Mouse (Mus musculus): ENCODE measurements around the gene 4930452B06Rik. TPM values are rescaled to one million over a fixed set of nuclear protein-coding genes. Genes with fewer than 3 reads are reported as not detected.
A peak's percentile ranks its signal among the peaks of the same experiment; 100 is the strongest.

4930452B06Rik gene
- total and polyA plus RNA-seq, 3 experiments, result not detected

GRCm38 (mm10) chr14:8460226-8461129, 205.6 kb downstream of the 4930452B06Rik start:
- Histone ChIP-seq H3K27ac (ENCODE audit: control insufficient read depth, low read depth, low read length) (no peak overlapping the region), H3K36me3 (ENCODE audit: control insufficient read depth in 1 of 2, insufficient read depth in 2 of 2, low read length in 2 of 2) (no peaks in the 10 kb centered on the region), H3K4me1 (ENCODE audit: control insufficient read depth in 1 of 2, insufficient read depth in 2 of 2, low read length in 2 of 2) (no peaks in the 10 kb centered on the region), H3K4me3 (ENCODE audit: control insufficient read depth in 1 of 2, insufficient read depth in 1 of 2, low read depth in 2 of 2, low read length in 2 of 2) (no peak overlapping the region), H3K9me3 (replicated peaks; ENCODE audit: insufficient read depth, low read length) (no peaks in the 10 kb centered on the region), H3K79me2 (ENCODE audit: control insufficient read depth, insufficient read depth, low read length, poor library complexity) (no peaks in the 10 kb centered on the region), H3K27me3 (ENCODE audit: control insufficient read depth in 1 of 2, insufficient read depth in 2 of 2, low read length in 2 of 2) (no peaks in the 10 kb centered on the region), H3K9ac (ENCODE audit: control insufficient read depth, low read depth, low read length, poor library complexity, severe bottlenecking) (no peak overlapping the region)
- TF ChIP-seq RAD21 (IDR thresholded peaks at IDR 0.05; ENCODE audit: low read depth, low read length) (peak; percentile 61), TCF12 (IDR thresholded peaks at IDR 0.05; ENCODE audit: low read depth, low read length) (no peak), CTCF (IDR thresholded peaks at IDR 0.05 in 2 of 3, conservative IDR thresholded peaks at IDR 0.05 in 1 of 3; ENCODE audit: control insufficient read depth in 1 of 3, insufficient read depth in 1 of 3, low read depth in 2 of 3, low read length in 3 of 3, poor library complexity in 1 of 3, severe bottlenecking in 1 of 3) (peak; percentile 52 to 59 (median 55)), ZC3H11A (IDR thresholded peaks at IDR 0.05; ENCODE audit: low read depth, low read length) (0 out of 2 replicates have a peak, but pooled peaks have one; percentile 24), SMC3 (IDR thresholded peaks at IDR 0.05; ENCODE audit: low read depth, low read length) (peak; percentile 48)
- peak; percentile 26 for DNase-seq (ENCODE audit: low read depth, low spot score)

DNA sequence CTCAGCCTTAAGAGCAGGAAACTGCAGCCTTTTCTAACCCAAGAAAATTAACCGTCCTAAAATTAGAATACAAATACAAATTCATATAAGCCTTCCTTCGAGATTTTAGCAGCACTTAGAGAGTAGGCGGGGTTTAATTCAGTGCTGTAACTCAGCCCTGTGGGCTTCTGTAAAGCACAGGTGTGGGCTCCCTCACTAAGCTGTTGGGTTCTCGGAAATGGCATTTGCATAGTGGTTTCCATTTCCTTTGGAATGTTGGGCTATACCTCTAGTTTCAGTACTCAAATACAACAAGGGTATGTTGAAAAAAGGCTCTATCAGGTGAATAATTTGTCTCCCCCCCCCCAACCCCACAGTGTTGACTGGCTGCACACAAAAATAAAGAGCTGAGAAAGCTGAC, 206.3 kb downstream of the 4930452B06Rik start:
- DNase-seq (ENCODE audit: low read depth, low spot score), result no peak
- no peak overlapping the region for H3K4me3 ChIP-seq (ENCODE audit: control insufficient read depth in 1 of 2, insufficient read depth in 1 of 2, low read depth in 2 of 2, low read length in 2 of 2)
- no peak overlapping the region for H3K9ac ChIP-seq (ENCODE audit: control insufficient read depth, low read depth, low read length, poor library complexity, severe bottlenecking)
- H3K36me3 ChIP-seq (ENCODE audit: control insufficient read depth in 1 of 2, insufficient read depth in 2 of 2, low read length in 2 of 2), result no peaks in the 10 kb centered on the region
- no peaks in the 10 kb centered on the region for H3K79me2 ChIP-seq (ENCODE audit: control insufficient read depth, insufficient read depth, low read length, poor library complexity)
- H3K4me1 ChIP-seq (ENCODE audit: control insufficient read depth in 1 of 2, insufficient read depth in 2 of 2, low read length in 2 of 2), result no peaks in the 10 kb centered on the region
- no peak overlapping the region for H3K27ac ChIP-seq (ENCODE audit: control insufficient read depth, low read depth, low read length)
- no peaks in the 10 kb centered on the region for H3K9me3 ChIP-seq (replicated peaks; ENCODE audit: insufficient read depth, low read length)
- no peak for TF ChIP-seq ETS1 (IDR thresholded peaks at IDR 0.05; ENCODE audit: low read depth, low read length)
- no peak for TF ChIP-seq CHD2 (IDR thresholded peaks at IDR 0.05; ENCODE audit: low read length)
- TF ChIP-seq USF2 (IDR thresholded peaks at IDR 0.05; ENCODE audit: borderline replicate concordance in 1 of 2, insufficient read depth in 1 of 2, low read depth in 1 of 2, low read length in 2 of 2), result no peak
- TF ChIP-seq USF1 (IDR thresholded peaks at IDR 0.05; ENCODE audit: low read depth, low read length), result no peak
- TF ChIP-seq BHLHE40 (IDR thresholded peaks at IDR 0.05; ENCODE audit: borderline replicate concordance, low read depth, low read length), result no peak
- no peak for TF ChIP-seq POLR2A (IDR thresholded peaks at IDR 0.05; ENCODE audit: control insufficient read depth in 1 of 2, insufficient read depth in 1 of 2, low read depth in 1 of 2, low read length in 2 of 2, poor library complexity in 1 of 2)
- no peak for TF ChIP-seq KAT2A (conservative IDR thresholded peaks at IDR 0.05; ENCODE audit: low read depth, low read length)
- TF ChIP-seq GABPA (IDR thresholded peaks at IDR 0.05; ENCODE audit: low read depth, low read length), result no peak
- TF ChIP-seq GATA1 (IDR thresholded peaks at IDR 0.05; ENCODE audit: low read depth, low read length), result no peak
- no peak for TF ChIP-seq MAFK (IDR thresholded peaks at IDR 0.05; ENCODE audit: borderline replicate concordance, low read depth, low read length)
- TF ChIP-seq POLR2AphosphoS5 (IDR thresholded peaks at IDR 0.05; ENCODE audit: borderline replicate concordance, low read depth, low read length), result no peak
- no peaks in the 10 kb centered on the region for H3K27me3 ChIP-seq (ENCODE audit: control insufficient read depth in 1 of 2, insufficient read depth in 2 of 2, low read length in 2 of 2)
